In the genomic region with DNA sequence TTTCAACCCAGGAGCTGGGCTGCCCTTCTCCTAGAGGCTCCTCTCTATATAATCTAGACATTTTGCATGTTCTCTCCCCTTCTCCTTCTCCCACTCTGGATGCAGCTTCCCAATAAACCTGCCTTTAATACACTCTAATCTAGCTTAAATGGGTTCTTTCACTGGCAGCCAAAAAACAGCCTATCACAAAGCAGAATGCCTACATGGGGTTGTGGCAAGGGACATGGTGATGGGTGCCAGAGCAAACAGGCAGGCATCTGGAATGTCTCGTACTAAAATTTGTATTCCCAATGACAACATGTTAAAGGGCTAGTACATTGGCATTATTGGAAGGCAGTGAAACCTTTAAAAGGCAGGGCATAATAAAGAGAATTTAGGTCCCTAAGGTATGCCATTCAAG, we compare ENCODE assay signal across 16 mouse cellular contexts.
"Had no signal": no experiment of that assay in that cellular context is flagged by ENCODE, and none has a peak within 500 bp of the region (broad histone marks: within the 10 kb centered on the region; RNA-seq: fewer than 3 reads in every experiment).

No protein-coding gene starts in this region.

- H3K9me3 ChIP-seq: neural tube, embryonic 13.5 days; neural tube, embryonic 15.5 days; stomach, embryonic 15.5 days had no signal

- H3K4me3 ChIP-seq: neural tube, embryonic 13.5 days; neural tube, embryonic 15.5 days; stomach, embryonic 15.5 days had no signal

- H3K9ac ChIP-seq: neural tube, embryonic 13.5 days; neural tube, embryonic 15.5 days; stomach, embryonic 15.5 days had no signal

- H3K27me3 ChIP-seq: neural tube, embryonic 13.5 days; neural tube, embryonic 15.5 days; stomach, embryonic 15.5 days had no signal

- DNase-seq: retina, postnatal 1 day; right cerebral cortex, adult 18-20 months; right cerebral cortex, postnatal 14 days; right cerebral cortex, postnatal 25 days; right cerebral cortex, postnatal 4 days; spleen, adult 18-20 months; thymus, adult 18-20 months; thymus, adult 2 months; thymus, postnatal 14 days; thymus, postnatal 25 days; thymus, postnatal 36 days; thymus, postnatal 4 days had no signal

- H3K4me1 ChIP-seq: neural tube, embryonic 13.5 days; neural tube, embryonic 15.5 days; stomach, embryonic 15.5 days had no signal

- H3K27ac ChIP-seq: neural tube, embryonic 13.5 days; neural tube, embryonic 15.5 days; stomach, embryonic 15.5 days; stomach, postnatal 0 days had no signal

- H3K4me2 ChIP-seq: neural tube, embryonic 13.5 days; neural tube, embryonic 15.5 days; stomach, embryonic 15.5 days had no signal
